Mouse (Mus musculus) liver, embryonic 14.5 days (tissue): ENCODE measurements around the gene Rab9.

Source experiments
- CTCF ChIP-seq: IDR thresholded peaks from 2 replicates; pipeline ENCODE4 v1.5.1; 2016; ENCODE audit warnings: antibody characterized with exemption, low read depth, control low read depth
- EP300 ChIP-seq: IDR thresholded peaks from 2 replicates; pipeline ENCODE4 v1.6.1; 2016; ENCODE audit warnings: antibody characterized with exemption, low read depth

DNA sequence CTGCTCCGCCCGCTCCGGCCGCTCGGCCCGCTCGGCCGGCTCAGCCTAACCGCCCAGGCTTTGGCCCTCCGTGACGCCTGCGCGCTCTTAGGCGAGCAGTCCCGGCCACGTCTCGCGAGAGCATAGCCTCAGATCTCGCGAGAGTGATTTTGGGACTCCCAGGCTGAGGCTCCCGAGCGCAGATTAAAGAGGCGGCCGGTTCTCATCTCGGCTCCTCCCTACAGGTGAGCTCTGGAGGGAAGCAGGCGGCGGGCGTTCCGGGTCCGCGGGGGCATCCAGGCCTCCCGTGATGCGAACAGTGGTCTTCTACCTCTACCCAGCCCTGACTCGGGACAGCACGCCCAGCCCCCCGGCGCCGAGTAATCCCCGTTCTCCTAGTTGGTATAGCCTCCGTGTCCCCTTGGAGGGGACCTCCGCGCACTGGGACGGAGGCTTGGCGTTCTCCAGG is 39.0 kb downstream of the Rab9 start, which contains the start of gene Ofd1:
- TF ChIP-seq CTCF (no peak), EP300 (peak; percentile 49)
